Mouse (Mus musculus) hindbrain, embryonic 11.5 days (tissue): ENCODE results near the gene Txnl4b. TPM values are rescaled to one million over a fixed set of nuclear protein-coding genes. Genes with fewer than 3 reads are reported as not detected.
A peak's percentile ranks its signal among the peaks of the same experiment; 100 is the strongest.

Experiments
- ATAC-seq: fragments of 200-750 bp; cut with Nextera tagmentation; 2 replicates; pipeline ENCODE4 v1.8.0; 2017; ENCODE audit warnings: mild to moderate bottlenecking, moderate TSS enrichment, moderate library complexity; ENCODE audit not compliant: low FRiP score
- DNase-seq: peaks from one replicate; pipeline ENCODE4 v3.0.0-alpha.2; 2015; ENCODE audit warnings: low spot score
- H3K27ac ChIP-seq: fragments of 300-500 bp; sonication (generic); 2 replicates; pipeline ENCODE4 v1.5.1; 2014; ENCODE audit warnings: mild to moderate bottlenecking, low read depth, low read length
- H3K27me3 ChIP-seq: fragments of 300-500 bp; sonication (generic); 2 replicates; pipeline ENCODE4 v1.6.1; 2014; ENCODE audit warnings: mild to moderate bottlenecking, low read length, moderate library complexity, mixed read lengths; ENCODE audit not compliant: control insufficient read depth, insufficient read depth
- H3K36me3 ChIP-seq: fragments of 300-500 bp; sonication (generic); 2 replicates; pipeline ENCODE4 v1.6.1; 2014; ENCODE audit warnings: mild to moderate bottlenecking, low read length, moderate library complexity, mixed read lengths; ENCODE audit not compliant: control insufficient read depth, insufficient read depth
- H3K4me1 ChIP-seq: fragments of 300-500 bp; sonication (generic); replicated peaks from 2 replicates; pipeline ENCODE4 v1.6.1; 2014; ENCODE audit warnings: low read length, mixed read lengths; ENCODE audit not compliant: control insufficient read depth, insufficient read depth
- H3K4me2 ChIP-seq: fragments of 300-500 bp; sonication (generic); replicated peaks from 2 replicates; pipeline ENCODE4 v1.6.1; 2014; ENCODE audit warnings: mild to moderate bottlenecking, low read depth, low read length
- H3K4me3 ChIP-seq: fragments of 300-500 bp; sonication (generic); 2 replicates; pipeline ENCODE4 v1.5.1; 2014; ENCODE audit warnings: low read depth, low read length
- H3K9ac ChIP-seq: fragments of 300-500 bp; sonication (generic); 2 replicates; pipeline ENCODE4 v1.6.1; 2014; ENCODE audit warnings: low read depth, low read length
- H3K9me3 ChIP-seq: fragments of 300-500 bp; sonication (generic); 2 replicates; pipeline ENCODE4 v1.6.1; 2016; ENCODE audit warnings: low read length; ENCODE audit not compliant: control insufficient read depth
- WGBS: fragments of 180-500 bp; shearing (Covaris S2); extraction: QIAGEN DNeasy Blood & Tissue Kit; methylation state at CpG from one replicate; pipeline ENCODE4 v1.1.7; 2014; 5-methylcytosine and 5-hydroxymethylcytosine counted together
- polyA plus RNA-seq: library from polyadenylated mRNA; unstranded; fragments of >200 nt; fragmentation: Nextera tagmentation; extraction: Ambion mirVana; gene quantifications from 2 replicates; pipeline ENCODE4 v1.2.1, GENCODE M21; 2014

The Txnl4b gene
- polyA plus RNA-seq, 1 experiment from 2014 or later = 31.5 TPM

DNA sequence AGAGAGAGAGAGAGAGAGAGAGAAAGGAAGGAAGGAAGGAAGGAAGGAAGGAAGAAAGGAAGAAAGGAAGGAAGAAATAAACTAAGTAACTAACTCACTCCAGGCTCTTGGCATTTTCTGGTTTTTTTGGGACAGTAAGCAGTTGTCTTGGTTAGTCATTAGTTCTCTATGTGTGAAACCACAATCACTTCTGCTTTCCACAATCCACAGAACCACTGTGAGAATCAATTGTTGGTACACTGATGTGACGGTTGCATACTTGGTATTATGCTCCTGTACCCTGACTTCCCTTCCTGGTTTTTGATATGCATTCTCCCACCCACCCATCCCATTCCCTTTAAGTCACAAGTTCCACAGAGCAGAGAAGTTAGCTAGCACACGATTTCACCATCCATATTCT lies 1.8 kb upstream of the Txnl4b start:
- no peaks in the 10 kb centered on the region for H3K4me1 ChIP-seq
- no peak overlapping the region for H3K4me2 ChIP-seq
- ATAC-seq = no peak
- no peak overlapping the region for H3K9ac ChIP-seq
- H3K4me3 ChIP-seq = no peak overlapping the region
- 77% methylated on average over 2 of the region's 2 CpGs for WGBS
- H3K36me3 ChIP-seq = peaks cover 14% of the 10 kb centered on the region
- H3K27ac ChIP-seq = no peak overlapping the region
- no peaks in the 10 kb centered on the region for H3K27me3 ChIP-seq
- no peak for DNase-seq
- H3K9me3 ChIP-seq = no peaks in the 10 kb centered on the region

DNA sequence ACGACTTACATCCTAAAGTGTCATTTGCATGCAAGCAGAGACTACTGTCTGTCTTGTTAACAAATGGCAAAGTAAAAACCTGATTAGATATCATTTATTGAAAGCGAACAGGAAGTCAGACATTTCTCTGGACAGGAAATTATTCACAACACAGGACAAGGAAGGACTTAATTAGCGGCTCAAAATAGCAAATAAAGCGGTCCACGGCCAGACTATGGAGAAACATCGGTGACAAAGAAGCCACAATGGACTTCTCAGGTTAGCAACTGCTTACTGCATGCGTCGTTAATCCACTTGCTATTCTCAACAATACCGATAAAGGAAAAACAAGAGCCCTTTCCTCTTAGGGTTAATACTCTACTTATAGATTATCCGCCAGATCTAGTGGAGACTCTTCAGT lies 926 bp upstream of the Txnl4b start:
- Histone ChIP-seq H3K9ac (peak overlapping the region; percentile 96), H3K27ac (peak overlapping the region; percentile 85), H3K9me3 (no peaks in the 10 kb centered on the region), H3K27me3 (no peaks in the 10 kb centered on the region), H3K4me2 (peak overlapping the region; percentile 46), H3K4me1 (no peaks in the 10 kb centered on the region), H3K4me3 (peak overlapping the region; percentile 92), H3K36me3 (peaks cover 6% of the 10 kb centered on the region; the same call in 1 of the 2 replicates)
- DNase-seq = no peak
- 8% methylated on average over 10 of the region's 10 CpGs for WGBS
- no peak for ATAC-seq

DNA sequence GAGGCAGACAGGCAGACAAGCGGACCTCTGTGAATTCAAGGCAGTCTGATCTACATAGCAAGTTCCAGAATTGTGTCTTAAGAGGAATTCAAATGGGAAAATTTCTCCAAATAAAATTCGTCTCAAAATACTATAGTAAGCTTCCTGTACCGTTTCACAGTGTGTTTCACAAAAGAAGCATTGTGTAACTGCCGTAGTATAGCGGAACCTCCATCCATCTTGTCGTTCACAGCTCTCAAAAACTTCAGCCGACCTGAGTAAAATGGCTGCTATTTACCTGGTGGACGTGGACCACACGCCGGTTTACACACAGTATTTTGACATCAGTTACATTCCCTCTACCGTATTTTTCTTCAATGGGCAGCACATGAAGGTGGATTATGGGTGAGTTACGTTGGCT lies 5.4 kb downstream of the Txnl4b start:
- Histone ChIP-seq H3K4me3 (no peak overlapping the region), H3K27ac (no peak overlapping the region), H3K36me3 (no peaks in the 10 kb centered on the region), H3K4me2 (no peak overlapping the region), H3K4me1 (no peaks in the 10 kb centered on the region), H3K9me3 (no peaks in the 10 kb centered on the region), H3K9ac (no peak overlapping the region), H3K27me3 (no peaks in the 10 kb centered on the region)
- DNase-seq (no peak), ATAC-seq (no peak)
- 93% methylated on average over 12 of the region's 12 CpGs for WGBS

DNA sequence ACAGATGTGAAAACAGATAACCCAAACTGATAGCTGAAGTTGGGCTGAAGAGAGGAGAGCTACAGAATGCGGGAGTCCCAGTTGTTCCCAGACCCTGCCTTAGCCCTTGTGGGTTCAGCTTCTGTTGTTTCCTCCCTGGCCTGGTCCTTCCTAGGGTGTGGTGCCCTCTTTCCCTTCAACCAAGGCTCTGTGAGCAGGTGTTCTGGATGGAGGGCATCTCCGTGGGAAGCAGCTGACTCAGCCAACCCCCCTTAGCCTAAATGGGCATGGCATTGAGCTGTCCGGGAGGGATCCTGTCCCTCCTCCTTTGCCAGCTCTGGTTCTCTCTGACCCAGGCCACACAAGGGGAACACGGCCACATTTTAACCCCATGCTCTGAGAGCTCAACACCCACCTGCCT lies 10.6 kb downstream of the Txnl4b start:
- Histone ChIP-seq H3K27me3 (no peaks in the 10 kb centered on the region), H3K36me3 (no peaks in the 10 kb centered on the region), H3K9ac (no peak overlapping the region), H3K4me1 (no peaks in the 10 kb centered on the region), H3K9me3 (no peaks in the 10 kb centered on the region), H3K4me2 (no peak overlapping the region), H3K4me3 (no peak overlapping the region), H3K27ac (no peak overlapping the region)
- 76% methylated on average over 4 of the region's 4 CpGs for WGBS
- no peak for ATAC-seq
- no peak for DNase-seq

DNA sequence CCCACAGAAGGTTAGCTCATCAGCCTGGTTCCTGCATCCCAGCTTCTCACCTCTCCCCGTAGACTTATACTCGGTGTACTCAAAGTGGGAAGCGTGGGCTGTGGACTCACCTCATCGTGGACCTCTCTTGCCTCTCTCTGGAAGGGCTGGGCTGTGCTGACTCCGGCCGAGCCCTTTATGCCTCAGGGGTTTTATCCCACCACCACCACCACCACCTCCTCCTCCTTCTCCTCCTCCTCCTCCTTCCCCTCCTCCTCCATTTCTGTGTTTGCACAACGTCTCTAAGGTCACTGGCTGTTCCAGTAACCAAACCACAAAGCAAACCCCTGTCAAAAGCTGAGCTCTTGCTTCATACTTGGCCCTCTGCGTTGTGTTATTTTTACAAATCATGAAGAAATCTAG lies 13.2 kb downstream of the Txnl4b start, which contains the start of gene Hp:
TSS of gene Hp (minus strand) at position 273 of the 402 bp plus-strand sequence.
- Histone ChIP-seq H3K27ac (no peak within 1 kb of the TSS), H3K27me3 (no peaks in the 10 kb centered on the region), H3K9me3 (no peaks in the 10 kb centered on the region), H3K4me3 (no peak within 1 kb of the TSS), H3K4me2 (no peak within 1 kb of the TSS), H3K36me3 (no peaks in the 10 kb centered on the region), H3K4me1 (no peaks in the 10 kb centered on the region), H3K9ac (no peak within 1 kb of the TSS)
- DNase-seq = no peak
- ATAC-seq = no peak
- 76% methylated on average over 8 of the region's 8 CpGs for WGBS

DNA sequence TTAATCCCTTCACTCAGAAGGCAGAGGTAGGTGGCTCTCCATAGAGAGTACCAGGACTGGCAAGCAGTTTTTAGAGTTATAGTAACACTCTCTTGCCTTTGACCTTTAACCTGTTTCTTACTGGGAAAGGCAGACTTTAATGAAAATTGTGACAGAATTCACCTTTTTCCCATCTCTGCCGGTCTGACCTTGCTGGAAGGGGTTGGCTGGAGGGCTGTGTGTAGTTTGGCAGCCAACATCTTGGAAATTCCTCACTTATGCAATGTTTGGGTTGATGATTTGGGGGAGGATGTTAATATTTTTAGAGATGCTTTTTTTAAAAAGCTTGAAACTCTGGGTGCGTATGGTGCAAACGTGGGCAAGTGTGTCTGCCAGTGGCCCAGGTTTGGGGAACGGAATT lies 18.6 kb downstream of the Txnl4b start:
- Histone ChIP-seq H3K9me3 (no peaks in the 10 kb centered on the region), H3K4me2 (no peak overlapping the region), H3K9ac (no peak overlapping the region), H3K4me1 (no peaks in the 10 kb centered on the region), H3K36me3 (no peaks in the 10 kb centered on the region), H3K27ac (no peak overlapping the region), H3K4me3 (no peak overlapping the region), H3K27me3 (no peaks in the 10 kb centered on the region)
- 85% methylated on average over 4 of the region's 4 CpGs for WGBS
- ATAC-seq (no peak), DNase-seq (no peak)

DNA sequence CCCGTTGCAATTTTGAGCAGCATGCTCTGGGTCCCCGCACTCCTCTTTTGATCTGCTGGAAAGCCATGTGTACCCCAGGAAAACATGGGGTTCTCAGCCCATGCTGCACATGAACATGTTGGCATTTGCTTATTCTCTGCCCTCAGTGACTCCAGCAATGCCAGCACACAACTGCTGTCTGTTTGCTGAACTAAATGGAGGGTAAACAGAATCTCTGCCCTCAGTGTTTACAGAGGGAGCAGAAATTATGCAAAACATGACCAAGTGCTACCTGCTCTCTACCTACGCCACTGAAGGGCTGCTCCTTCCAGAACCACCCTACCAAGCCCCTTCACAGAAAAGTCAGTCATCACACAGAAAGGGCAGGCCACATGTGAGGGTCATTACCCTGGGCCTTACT lies 19.1 kb downstream of the Txnl4b start:
- 90% methylated on average over 3 of the region's 3 CpGs for WGBS
- Histone ChIP-seq H3K27me3 (no peaks in the 10 kb centered on the region), H3K9me3 (no peaks in the 10 kb centered on the region), H3K27ac (no peak overlapping the region), H3K4me3 (no peak overlapping the region), H3K4me2 (no peak overlapping the region), H3K9ac (no peak overlapping the region), H3K36me3 (no peaks in the 10 kb centered on the region), H3K4me1 (no peaks in the 10 kb centered on the region)
- DNase-seq (no peak), ATAC-seq (no peak)

DNA sequence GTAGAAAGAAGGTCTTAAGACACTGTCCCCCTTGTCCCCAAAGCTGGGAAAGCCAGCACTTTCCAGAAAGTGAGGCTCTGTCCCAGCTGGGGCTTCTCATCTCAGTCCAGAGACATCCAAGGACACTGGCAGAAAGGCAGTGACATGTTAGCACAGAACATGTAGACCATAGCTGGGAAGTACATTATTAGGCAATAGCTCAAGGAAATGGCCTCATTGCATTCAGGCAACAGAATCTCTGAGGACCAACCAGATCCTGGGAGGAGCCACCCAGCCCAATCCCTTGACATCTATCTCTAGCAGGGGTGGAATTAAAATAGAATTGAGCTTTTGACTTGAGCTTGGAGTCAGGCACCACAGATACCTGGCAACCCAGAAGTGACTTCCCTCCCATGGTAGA lies 20.0 kb downstream of the Txnl4b start:
- H3K36me3 ChIP-seq = no peaks in the 10 kb centered on the region
- H3K4me3 ChIP-seq = no peak overlapping the region
- no peaks in the 10 kb centered on the region for H3K4me1 ChIP-seq
- ATAC-seq (no peak), DNase-seq (no peak)
- H3K4me2 ChIP-seq = no peak overlapping the region
- no peaks in the 10 kb centered on the region for H3K27me3 ChIP-seq
- no peak overlapping the region for H3K27ac ChIP-seq
- no peak overlapping the region for H3K9ac ChIP-seq
- H3K9me3 ChIP-seq = no peaks in the 10 kb centered on the region

DNA sequence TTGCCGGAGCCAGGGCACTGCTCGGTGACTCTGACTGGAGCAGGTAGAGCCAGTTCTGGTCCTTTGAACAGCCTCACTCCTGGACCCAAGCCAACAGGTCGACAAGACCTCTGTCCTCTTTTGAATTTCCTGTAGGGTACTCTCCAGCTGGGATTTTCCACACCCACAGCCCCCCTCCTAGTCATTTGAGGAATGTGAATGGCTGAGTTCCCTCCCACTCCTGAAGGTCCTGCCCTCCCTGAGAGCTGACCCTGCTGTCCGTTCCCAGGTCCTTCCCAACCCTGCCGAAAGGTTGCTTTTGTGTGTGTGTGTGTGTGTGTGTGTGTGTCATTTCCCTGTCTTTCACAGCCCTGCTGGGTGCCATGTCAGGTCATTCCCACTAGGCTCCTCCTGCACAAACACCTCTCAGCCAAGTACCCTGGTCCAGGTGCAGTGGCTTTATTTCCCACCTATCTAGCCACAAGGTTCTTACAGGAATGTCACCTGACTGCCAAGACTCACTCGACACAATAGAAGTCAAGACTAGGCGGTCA lies 21.3 kb downstream of the Txnl4b start:
- no peak for ATAC-seq
- no peak for DNase-seq
- Histone ChIP-seq H3K4me3 (no peak overlapping the region), H3K9me3 (no peaks in the 10 kb centered on the region), H3K4me1 (no peaks in the 10 kb centered on the region), H3K9ac (no peak overlapping the region), H3K27ac (no peak overlapping the region), H3K36me3 (no peaks in the 10 kb centered on the region), H3K27me3 (no peaks in the 10 kb centered on the region), H3K4me2 (no peak overlapping the region)
- WGBS = 67% methylated on average over 7 of the region's 7 CpGs
